Mouse (Mus musculus): Measurements from ENCODE around the gene Tmed10. TPM values are rescaled to one million over a fixed set of nuclear protein-coding genes. Genes with fewer than 3 reads are reported as not detected.
A peak's percentile ranks its signal among the peaks of the same experiment; 100 is the strongest.

Tmed10 gene
- polyA plus RNA-seq, 1 experiment from 2014 or later = 150 TPM

GRCm38 (mm10) chr12:85342310-85342709 is 32.3 kb downstream of the Tmed10 start:
- Histone ChIP-seq H3K4me2 (ENCODE audit: low read length) (no peak overlapping the region), H3K9me3 (ENCODE audit: control insufficient read depth, low read length) (no peaks in the 10 kb centered on the region), H3K9ac (replicated peaks; ENCODE audit: low read depth, low read length) (no peak overlapping the region), H3K36me3 (ENCODE audit: control insufficient read depth, insufficient read depth) (peaks cover 2% of the 10 kb centered on the region; the same call in 1 of the 2 replicates), H3K27me3 (replicated peaks; ENCODE audit: control insufficient read depth, insufficient read depth, low read length) (no peaks in the 10 kb centered on the region), H3K27ac (ENCODE audit: low read length) (no peak overlapping the region), H3K4me1 (replicated peaks; ENCODE audit: control insufficient read depth, insufficient read depth, low read length) (peaks cover 12% of the 10 kb centered on the region), H3K4me3 (replicated peaks; ENCODE audit: low read length) (no peak overlapping the region)
- WGBS = 94% methylated on average over 3 of the region's 4 CpGs
- ATAC-seq = no peak

DNA sequence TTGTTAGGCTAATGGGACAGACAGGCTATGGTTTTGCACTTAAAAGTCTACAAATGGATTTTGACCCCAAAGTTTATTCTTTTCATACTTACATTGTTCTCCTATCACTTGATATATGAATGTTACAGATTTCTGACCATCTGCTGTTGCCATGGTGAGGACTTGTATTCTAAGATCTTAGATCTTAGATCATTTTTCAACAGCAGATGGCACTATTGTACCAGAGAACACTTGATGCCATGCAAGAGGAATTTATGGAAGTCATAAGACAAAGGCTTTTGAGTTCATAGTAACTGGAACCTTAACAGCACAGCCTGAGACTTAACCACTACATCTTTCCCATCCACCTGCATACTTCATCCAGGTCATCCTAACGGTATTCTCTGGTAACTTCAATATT is 33.5 kb downstream of the Tmed10 start:
- no peak overlapping the region for H3K4me2 ChIP-seq (ENCODE audit: low read length)
- no peaks in the 10 kb centered on the region for H3K9me3 ChIP-seq (ENCODE audit: control insufficient read depth, low read length)
- H3K36me3 ChIP-seq (ENCODE audit: control insufficient read depth, insufficient read depth) = peaks cover 2% of the 10 kb centered on the region; the same call in 1 of the 2 replicates
- H3K4me3 ChIP-seq (replicated peaks; ENCODE audit: low read length) = no peak overlapping the region
- no peaks in the 10 kb centered on the region for H3K27me3 ChIP-seq (replicated peaks; ENCODE audit: control insufficient read depth, insufficient read depth, low read length)
- peak; percentile 31; the same call in 1 of the 2 replicates for ATAC-seq
- H3K27ac ChIP-seq (ENCODE audit: low read length) = no peak overlapping the region; the same call in 1 of the 2 replicates
- WGBS = 62% methylated on average over 1 of the region's 1 CpGs
- H3K9ac ChIP-seq (replicated peaks; ENCODE audit: low read depth, low read length) = no peak overlapping the region
- peaks cover 12% of the 10 kb centered on the region for H3K4me1 ChIP-seq (replicated peaks; ENCODE audit: control insufficient read depth, insufficient read depth, low read length)

DNA sequence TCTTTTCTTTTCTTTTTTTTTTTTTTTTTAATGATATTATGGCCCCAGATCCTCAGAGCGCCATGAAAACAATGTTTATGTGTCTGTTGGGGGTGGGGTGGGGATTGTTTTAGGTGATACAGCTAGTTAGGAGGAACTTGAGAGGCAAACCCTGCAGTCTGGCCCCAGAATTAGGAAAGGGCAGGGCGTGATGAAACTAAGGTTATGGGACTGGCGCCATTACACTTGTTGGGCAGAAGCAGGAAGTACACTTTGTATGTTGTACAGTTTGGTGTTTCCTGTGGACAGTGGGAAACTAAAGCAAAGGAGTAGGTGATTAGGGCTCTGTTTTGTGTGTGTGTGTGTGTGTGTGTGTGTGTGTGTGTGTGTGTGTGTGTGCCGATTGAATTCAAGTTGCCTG is 34.7 kb downstream of the Tmed10 start:
- Histone ChIP-seq H3K36me3 (ENCODE audit: control insufficient read depth, insufficient read depth) (peaks cover 2% of the 10 kb centered on the region; the same call in 1 of the 2 replicates), H3K27ac (ENCODE audit: low read length) (no peak overlapping the region), H3K9me3 (ENCODE audit: control insufficient read depth, low read length) (no peaks in the 10 kb centered on the region), H3K9ac (replicated peaks; ENCODE audit: low read depth, low read length) (no peak overlapping the region), H3K4me3 (replicated peaks; ENCODE audit: low read length) (no peak overlapping the region), H3K4me2 (ENCODE audit: low read length) (peak overlapping the region; percentile 54), H3K27me3 (replicated peaks; ENCODE audit: control insufficient read depth, insufficient read depth, low read length) (no peaks in the 10 kb centered on the region), H3K4me1 (replicated peaks; ENCODE audit: control insufficient read depth, insufficient read depth, low read length) (peaks cover 12% of the 10 kb centered on the region)
- no peak for ATAC-seq
- 47% methylated on average over 4 of the region's 4 CpGs for WGBS

GRCm38 (mm10) chr12:85339243-85339729 is 35.4 kb downstream of the Tmed10 start, which contains the start of gene Nek9:
Gene Nek9 (minus strand): TSS chr12:85339362.
- Histone ChIP-seq H3K4me1 (replicated peaks; ENCODE audit: control insufficient read depth, insufficient read depth, low read length) (peaks cover 12% of the 10 kb centered on the region), H3K36me3 (ENCODE audit: control insufficient read depth, insufficient read depth) (peaks cover 2% of the 10 kb centered on the region; the same call in 1 of the 2 replicates), H3K9me3 (ENCODE audit: control insufficient read depth, low read length) (no peaks in the 10 kb centered on the region), H3K27me3 (replicated peaks; ENCODE audit: control insufficient read depth, insufficient read depth, low read length) (no peaks in the 10 kb centered on the region), H3K27ac (ENCODE audit: low read length) (peak within 1 kb of the TSS; percentile 85), H3K4me3 (replicated peaks; ENCODE audit: low read length) (peak within 1 kb of the TSS; percentile 97), H3K4me2 (ENCODE audit: low read length) (peak within 1 kb of the TSS; percentile 54), H3K9ac (replicated peaks; ENCODE audit: low read depth, low read length) (peak within 1 kb of the TSS; percentile 92)
- peak; percentile 84 for ATAC-seq
- WGBS = under 1% methylated on average over 35 of the region's 36 CpGs

GRCm38 (mm10) chr12:85338815-85339214 is 35.8 kb downstream of the Tmed10 start:
- ATAC-seq = peak; percentile 63
- peak overlapping the region; percentile 92 for H3K9ac ChIP-seq (replicated peaks; ENCODE audit: low read depth, low read length)
- H3K36me3 ChIP-seq (ENCODE audit: control insufficient read depth, insufficient read depth) = peaks cover 7% of the 10 kb centered on the region
- no peaks in the 10 kb centered on the region for H3K27me3 ChIP-seq (replicated peaks; ENCODE audit: control insufficient read depth, insufficient read depth, low read length)
- H3K27ac ChIP-seq (ENCODE audit: low read length) = peak overlapping the region; percentile 85
- whole genome bisulfite sequencing = under 1% methylated on average over 39 of the region's 42 CpGs
- no peaks in the 10 kb centered on the region for H3K9me3 ChIP-seq (ENCODE audit: control insufficient read depth, low read length)
- H3K4me2 ChIP-seq (ENCODE audit: low read length) = peak overlapping the region; percentile 54
- H3K4me3 ChIP-seq (replicated peaks; ENCODE audit: low read length) = peak overlapping the region; percentile 97
- peaks cover 12% of the 10 kb centered on the region for H3K4me1 ChIP-seq (replicated peaks; ENCODE audit: control insufficient read depth, insufficient read depth, low read length)

- Histone ChIP-seq H3K4me1 (replicated peaks; ENCODE audit: control insufficient read depth, insufficient read depth, low read length) (peaks cover 12% of the 10 kb centered on the region), H3K4me2 (ENCODE audit: low read length) (peak overlapping the region; percentile 54; the same call in 1 of the 2 replicates), H3K9ac (replicated peaks; ENCODE audit: low read depth, low read length) (no peak overlapping the region), H3K27ac (ENCODE audit: low read length) (no peak overlapping the region), H3K27me3 (replicated peaks; ENCODE audit: control insufficient read depth, insufficient read depth, low read length) (no peaks in the 10 kb centered on the region), H3K9me3 (ENCODE audit: control insufficient read depth, low read length) (no peaks in the 10 kb centered on the region), H3K4me3 (replicated peaks; ENCODE audit: low read length) (no peak overlapping the region), H3K36me3 (ENCODE audit: control insufficient read depth, insufficient read depth) (peaks cover 9% of the 10 kb centered on the region)
- no peak for ATAC-seq
- 82% methylated on average over 6 of the region's 6 CpGs for WGBS
Measured at GRCm38 (mm10) chr12:85337567-85338311, 36.9 kb downstream of the Tmed10 start.

DNA sequence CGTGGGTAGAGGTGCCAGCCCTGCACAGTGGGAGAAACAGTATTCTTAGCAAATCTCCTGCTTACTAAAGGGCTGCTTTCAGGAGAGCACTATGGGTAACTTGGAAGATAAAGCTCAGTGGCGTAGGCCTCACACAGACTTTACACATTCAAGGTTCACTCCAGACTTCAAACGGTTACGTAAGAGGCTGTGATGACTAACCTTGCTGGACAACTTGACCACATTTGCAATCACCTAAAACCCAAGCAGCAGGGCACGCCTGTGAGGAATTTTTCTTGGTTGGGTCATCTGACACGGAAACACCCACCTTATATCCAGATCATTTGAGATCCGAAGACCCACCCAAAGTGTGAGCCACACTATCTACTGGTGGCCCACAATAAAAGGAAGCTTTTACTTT is 44.5 kb downstream of the Tmed10 start:
- WGBS = 89% methylated on average over 7 of the region's 7 CpGs
- H3K9ac ChIP-seq (replicated peaks; ENCODE audit: low read depth, low read length) = no peak overlapping the region
- no peak overlapping the region for H3K4me2 ChIP-seq (ENCODE audit: low read length)
- peaks cover 24% of the 10 kb centered on the region for H3K36me3 ChIP-seq (ENCODE audit: control insufficient read depth, insufficient read depth)
- no peaks in the 10 kb centered on the region for H3K4me1 ChIP-seq (replicated peaks; ENCODE audit: control insufficient read depth, insufficient read depth, low read length)
- H3K27me3 ChIP-seq (replicated peaks; ENCODE audit: control insufficient read depth, insufficient read depth, low read length) = no peaks in the 10 kb centered on the region
- no peak overlapping the region for H3K27ac ChIP-seq (ENCODE audit: low read length)
- no peak for ATAC-seq
- H3K9me3 ChIP-seq (ENCODE audit: control insufficient read depth, low read length) = no peaks in the 10 kb centered on the region
- no peak overlapping the region for H3K4me3 ChIP-seq (replicated peaks; ENCODE audit: low read length)

DNA sequence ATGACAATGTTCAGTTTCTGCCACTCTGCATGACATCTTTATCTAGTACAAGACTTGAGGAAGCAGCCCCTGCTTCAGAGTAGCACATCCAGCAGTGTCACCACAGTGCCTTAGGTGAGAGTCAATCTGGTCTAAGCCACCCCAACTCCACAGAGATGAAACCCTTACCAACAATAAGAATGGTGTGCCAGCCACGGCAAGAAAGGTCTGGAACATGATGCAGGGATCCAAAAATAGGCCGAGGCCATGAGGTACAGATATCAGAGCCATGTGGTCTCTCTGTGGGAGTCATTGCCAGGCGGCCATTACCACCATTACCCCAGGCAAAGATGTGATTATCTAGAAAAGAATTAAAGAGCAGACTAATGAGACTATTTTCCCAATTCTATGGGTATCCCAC is 66.0 kb downstream of the Tmed10 start:
- Histone ChIP-seq H3K4me2 (ENCODE audit: low read length) (no peak overlapping the region), H3K4me1 (replicated peaks; ENCODE audit: control insufficient read depth, insufficient read depth, low read length) (no peaks in the 10 kb centered on the region), H3K9me3 (ENCODE audit: control insufficient read depth, low read length) (no peaks in the 10 kb centered on the region), H3K36me3 (ENCODE audit: control insufficient read depth, insufficient read depth) (peaks cover 35% of the 10 kb centered on the region), H3K27me3 (replicated peaks; ENCODE audit: control insufficient read depth, insufficient read depth, low read length) (no peaks in the 10 kb centered on the region), H3K4me3 (replicated peaks; ENCODE audit: low read length) (no peak overlapping the region), H3K27ac (ENCODE audit: low read length) (no peak overlapping the region), H3K9ac (replicated peaks; ENCODE audit: low read depth, low read length) (no peak overlapping the region)
- no peak for ATAC-seq
- WGBS = 57% methylated on average over 3 of the region's 3 CpGs

DNA sequence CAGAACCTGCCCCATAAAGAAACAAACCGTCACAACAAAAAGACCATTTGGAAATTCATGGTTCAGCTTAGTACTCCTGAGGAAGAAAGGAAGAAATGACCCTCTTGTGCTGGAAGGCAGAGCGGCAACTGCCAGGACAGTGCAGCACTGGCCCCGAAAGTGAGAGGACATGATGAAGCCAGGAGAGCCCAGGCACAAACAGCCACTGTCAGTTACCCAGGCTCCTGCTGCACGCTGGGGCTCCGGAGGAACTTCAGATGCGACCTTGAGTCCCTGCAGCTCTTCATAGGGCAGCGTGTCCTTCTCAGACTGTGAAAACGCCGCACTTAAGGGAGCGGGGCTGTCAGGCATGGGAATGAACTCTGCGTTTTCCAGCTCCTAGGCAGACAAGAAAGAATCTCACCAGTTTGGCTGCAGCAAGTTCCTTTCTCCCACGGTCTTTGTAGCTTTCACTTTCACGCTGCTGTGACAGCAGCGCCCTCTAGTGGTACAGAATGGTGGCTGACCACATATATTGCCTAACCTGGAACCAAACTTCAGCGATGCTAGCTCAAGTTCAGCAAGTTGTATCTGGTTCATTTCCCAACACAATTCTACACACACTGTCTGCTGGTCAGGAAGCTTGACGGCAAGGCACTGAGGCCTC is 69.3 kb downstream of the Tmed10 start:
- Histone ChIP-seq H3K27ac (ENCODE audit: low read length) (no peak overlapping the region), H3K9me3 (ENCODE audit: control insufficient read depth, low read length) (no peaks in the 10 kb centered on the region), H3K4me1 (replicated peaks; ENCODE audit: control insufficient read depth, insufficient read depth, low read length) (no peaks in the 10 kb centered on the region), H3K4me3 (replicated peaks; ENCODE audit: low read length) (no peak overlapping the region), H3K27me3 (replicated peaks; ENCODE audit: control insufficient read depth, insufficient read depth, low read length) (no peaks in the 10 kb centered on the region), H3K36me3 (ENCODE audit: control insufficient read depth, insufficient read depth) (peaks cover 39% of the 10 kb centered on the region), H3K9ac (replicated peaks; ENCODE audit: low read depth, low read length) (no peak overlapping the region), H3K4me2 (ENCODE audit: low read length) (no peak overlapping the region)
- ATAC-seq = peak; percentile 72; the same call in 1 of the 2 replicates
- 46% methylated on average over 16 of the region's 16 CpGs for WGBS
